Mouse (Mus musculus): ENCODE results near the gene Pigo.
"Not testable (repeated sequence)": the region's sequence is repeated elsewhere in the genome, so short reads cannot be mapped to it uniquely, and the experiment has no call there.

DNA sequence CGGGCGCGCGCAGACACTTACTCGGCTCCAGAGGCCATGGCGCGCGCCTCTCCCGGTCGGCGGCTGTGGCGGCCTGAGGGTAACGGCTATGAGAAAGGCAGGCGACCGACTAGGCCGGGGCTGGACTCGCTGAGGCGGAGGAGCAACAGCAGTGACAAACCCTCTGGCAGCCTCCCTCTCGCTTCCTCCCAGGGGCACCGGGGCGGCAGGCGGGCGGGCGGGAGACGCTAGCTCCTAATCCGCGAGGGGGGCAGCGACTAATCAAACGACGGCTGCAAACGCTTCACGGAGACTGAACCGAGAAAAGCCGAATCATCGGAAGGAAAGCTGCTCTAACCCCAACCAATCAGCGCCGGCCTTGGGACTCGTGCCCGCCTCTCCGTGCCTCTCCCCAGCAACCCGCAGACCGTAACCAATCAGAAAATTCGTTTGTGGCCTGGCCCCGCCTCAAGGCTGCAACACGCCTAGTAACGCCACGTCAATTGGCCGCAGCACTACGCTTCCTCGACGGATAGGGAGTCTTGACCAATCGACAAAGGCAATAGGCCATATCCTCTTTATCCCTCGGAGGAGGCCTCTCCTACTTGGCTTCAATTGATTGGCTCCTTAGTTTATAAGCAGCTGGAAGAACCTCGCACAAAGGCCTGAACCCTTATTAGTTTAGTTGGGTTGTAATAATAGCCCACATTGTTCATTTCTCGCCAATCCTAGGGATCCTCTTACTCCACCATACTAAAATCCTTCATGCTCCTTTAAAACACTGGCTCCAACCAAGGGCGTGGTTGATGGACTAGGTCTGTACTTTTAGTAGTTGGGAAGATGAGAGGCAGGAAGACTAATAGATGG, 25.3 kb downstream of the Pigo start, which contains the start of gene Vcp:
- not testable (repeated sequence) for TF ChIP-seq CTCF (IDR thresholded peaks at IDR 0.05; ENCODE audit: borderline replicate concordance, insufficient read depth, low read depth, low read length); POLR2A (IDR thresholded peaks at IDR 0.05; ENCODE audit: borderline replicate concordance, insufficient read depth, low read length)

Data from cerebellum, adult 2 months (tissue).